Mouse (Mus musculus) adrenal gland, adult 18-20 months (tissue): ENCODE data around the gene Mmaa. TPM values are rescaled to one million over a fixed set of nuclear protein-coding genes. Genes with fewer than 3 reads are reported as not detected.

ENCODE experiments used
- DNase-seq, 2 experiments: peaks; one replicate each; pipeline ENCODE4 v3.0.0; 2021 to 2022; ENCODE audit warnings: low spot score in 2 of 2
- total RNA-seq, 2 experiments: library from RNA; stranded (reverse); gene quantifications; 1 replicate in 1 of 2; 2 replicates in 1 of 2; pipeline ENCODE4 v1.2.3; 2021

Mmaa gene
- total RNA-seq, 2 experiments from 2014 or later, result 34.1 to 41.7 TPM

DNA sequence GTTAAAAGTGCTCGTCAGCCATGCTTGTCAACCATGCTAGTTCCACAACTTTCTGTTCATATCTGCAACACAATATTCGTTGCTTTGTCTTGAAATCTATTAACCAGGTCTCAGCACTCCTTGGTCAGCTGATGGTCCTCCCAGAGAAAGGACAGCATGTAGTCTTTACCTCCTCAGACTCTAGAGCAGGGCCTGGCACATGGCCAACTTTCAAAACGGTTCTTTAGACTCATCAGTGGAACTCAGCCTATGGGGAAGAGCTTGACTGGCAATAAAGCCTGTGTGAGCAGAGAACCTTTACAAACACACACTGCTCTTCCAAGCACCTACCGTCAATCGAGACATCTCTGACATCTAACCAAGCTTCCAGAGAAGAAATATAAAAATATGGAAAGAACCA, 5.1 kb downstream of the Mmaa start:
- DNase-seq, result no peak

DNA sequence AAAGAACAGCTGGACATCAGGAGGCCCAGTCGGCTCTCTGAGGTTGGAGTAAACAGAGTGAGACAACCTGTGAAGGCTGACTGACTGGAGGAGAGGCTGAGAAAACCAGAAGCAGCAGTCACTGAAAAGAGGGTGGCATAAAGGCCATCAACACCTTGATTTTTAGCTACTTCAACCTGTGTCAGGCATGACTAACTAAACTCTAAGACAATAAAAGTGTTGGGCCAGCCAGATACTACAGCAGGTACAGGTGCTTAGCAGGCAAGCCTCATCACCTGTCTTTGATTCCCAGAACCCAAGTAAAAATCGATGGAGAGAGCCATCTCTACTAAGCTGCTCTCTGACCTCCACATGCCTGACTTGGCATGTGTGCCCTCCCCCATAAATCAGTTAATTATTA, 6.1 kb downstream of the Mmaa start:
- no peak for DNase-seq

DNA sequence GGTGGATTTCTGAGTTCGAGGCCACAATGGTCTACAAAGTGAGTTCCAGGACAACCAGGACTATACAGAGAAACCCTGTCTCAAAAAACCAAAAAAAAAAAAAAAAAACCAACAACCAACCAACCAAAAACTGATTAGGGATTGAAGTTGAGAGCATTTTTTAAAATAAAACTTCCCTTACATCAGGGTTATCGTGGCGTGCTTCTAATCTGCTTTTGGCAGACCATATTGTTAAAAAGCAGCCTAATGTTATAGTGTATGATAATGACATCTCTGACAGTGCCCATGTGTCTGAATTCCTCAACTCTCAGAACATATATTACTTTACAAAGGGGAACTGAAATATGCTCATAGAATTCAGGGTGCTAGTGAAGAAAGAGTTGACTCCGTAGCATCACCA, 6.5 kb downstream of the Mmaa start:
- no peak for DNase-seq

DNA sequence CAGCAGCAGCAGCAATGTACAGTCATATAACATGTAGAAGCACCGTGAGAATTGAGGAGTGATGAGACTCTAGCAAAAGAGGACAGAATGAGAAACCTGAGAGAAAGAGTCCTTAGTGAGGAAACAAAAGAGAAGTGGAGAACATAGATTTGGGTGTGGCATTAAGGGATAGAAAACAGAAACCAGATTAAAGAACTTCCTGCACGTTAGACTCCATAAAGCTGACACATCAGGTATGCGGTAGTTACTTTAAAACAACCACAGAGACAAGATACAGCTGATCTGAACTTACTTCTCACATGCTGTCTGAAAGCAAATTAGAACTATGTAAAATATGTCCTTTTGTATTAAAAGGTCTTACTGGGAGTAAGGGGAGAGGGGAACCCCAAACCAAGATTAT, 8.3 kb downstream of the Mmaa start:
- no peak for DNase-seq

DNA sequence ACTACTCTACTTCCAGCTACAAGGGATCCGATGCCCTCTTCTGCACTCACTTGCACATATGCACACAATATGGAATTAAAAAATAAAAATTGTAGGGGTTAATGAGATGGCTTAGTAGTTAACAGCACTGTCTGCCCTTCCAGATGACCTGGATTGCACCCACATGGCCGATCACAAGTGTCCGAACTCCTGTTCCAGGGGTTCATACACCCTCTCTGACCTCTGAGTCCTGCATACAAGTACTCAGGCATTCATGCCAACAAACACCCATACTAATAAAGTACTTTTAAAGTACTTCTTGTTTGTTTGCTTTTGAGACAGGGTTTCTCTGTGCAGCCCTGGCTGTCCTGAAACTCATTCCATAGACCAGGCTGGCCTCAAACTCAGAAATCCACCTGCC, 10.1 kb downstream of the Mmaa start:
- no peak for DNase-seq

DNA sequence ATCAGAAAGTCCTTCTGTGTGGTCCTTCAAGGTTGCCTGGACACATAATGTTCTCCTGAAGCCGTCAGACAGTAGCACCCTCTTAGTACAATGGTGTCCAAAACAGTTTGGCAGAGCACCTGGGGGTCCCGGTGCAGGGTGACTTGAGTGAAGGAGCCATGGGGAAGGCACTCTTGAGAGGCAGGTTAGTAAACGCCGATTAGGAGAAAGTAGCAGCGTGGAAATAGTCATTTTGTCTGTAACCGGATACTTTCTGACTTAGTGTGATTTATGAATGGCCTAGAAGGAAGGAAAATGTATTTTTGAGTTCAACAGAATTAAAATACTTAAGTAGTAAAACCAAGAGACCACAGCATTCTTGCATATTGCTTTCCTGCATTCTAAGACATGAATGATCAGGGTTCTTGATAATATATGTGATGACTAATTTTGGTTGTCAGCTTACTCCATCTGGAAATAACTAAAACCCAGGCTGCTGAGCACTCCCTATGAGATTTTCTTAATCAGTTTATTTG, 13.3 kb downstream of the Mmaa start:
- DNase-seq, result no peak

DNA sequence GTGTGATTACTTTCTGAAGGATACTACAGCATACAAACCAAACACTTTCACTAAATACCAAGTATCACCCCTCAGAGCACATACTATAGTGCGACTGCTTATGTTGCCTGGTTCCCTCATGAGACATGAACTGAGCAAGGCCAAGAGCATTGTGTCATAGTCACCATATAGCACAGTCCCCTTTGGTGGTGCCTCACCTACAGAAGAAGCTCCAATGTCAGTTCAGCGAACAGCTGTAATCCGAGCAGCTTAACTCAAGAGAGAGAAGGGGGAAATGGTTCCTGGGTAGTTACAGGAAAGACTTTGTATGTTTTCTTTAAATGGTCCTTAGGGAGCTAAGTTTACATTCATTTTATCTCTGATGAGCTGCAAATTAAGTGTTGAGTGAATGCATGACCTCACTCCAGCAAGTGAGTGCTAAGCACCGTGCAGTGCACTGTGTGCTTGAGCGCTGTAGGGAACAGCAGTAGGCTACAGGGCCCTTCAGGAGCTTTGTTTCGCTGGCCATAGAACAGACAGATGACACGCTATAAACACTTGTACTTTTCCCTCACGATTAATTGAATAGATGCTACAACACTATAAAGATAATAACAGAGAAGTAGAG, 17.4 kb downstream of the Mmaa start:
- no peak for DNase-seq

DNA sequence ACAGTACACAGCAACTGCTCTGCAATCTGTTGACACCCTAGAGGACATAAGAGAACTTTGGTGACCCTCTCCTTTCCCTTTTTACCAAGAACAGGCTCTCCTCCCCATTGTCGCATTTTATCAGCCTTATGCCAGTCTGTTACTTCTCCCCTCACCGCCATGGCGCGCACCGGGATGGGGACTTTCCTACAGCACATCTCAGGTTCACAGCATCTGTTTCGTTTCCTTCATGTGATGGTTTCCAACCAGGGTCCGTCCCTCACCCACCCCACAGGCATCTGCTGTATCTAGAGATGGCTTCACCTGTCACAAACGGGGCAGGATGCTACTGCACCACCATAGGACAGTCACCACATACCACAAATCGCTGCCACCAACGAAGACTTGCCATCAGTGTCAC, 19.8 kb downstream of the Mmaa start:
- no peak for DNase-seq

DNA sequence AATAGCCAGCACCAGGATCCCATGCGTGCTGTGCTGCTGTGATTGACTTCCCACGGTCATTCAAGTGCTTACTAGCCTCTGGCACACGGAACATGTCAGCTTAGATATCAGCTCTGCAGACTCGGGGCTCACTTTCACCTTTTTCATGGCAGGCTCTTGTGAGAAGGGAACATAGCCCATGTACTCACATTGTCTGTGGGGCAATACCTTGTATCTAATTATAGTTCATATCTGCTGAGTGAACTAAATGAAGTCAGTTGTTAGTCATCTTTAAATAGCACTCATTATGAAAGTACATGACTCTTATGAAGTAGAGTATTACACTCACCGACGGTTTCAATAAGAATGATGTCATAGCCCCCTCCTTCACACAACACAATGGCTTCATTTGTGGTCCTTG, 21.0 kb downstream of the Mmaa start:
- no peak for DNase-seq

DNA sequence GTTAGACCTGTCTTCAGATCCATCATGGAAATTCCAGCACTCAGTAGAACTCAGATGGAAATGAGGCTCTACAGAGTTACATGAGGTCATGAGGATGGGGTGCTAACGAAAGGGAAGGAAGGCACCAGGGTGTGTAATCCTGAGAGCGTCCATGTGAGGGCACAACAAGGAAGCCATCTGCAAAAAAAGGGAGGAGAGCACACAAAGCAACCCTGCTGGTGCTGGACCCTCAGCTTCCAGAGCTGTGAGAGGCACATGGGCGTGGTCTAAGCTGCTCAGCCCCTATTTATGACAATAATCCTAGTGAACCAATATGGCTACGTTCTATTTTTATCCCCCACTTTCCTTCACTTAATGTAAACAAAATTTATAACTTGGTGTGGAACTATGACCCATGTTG, 22.1 kb downstream of the Mmaa start:
- DNase-seq, result no peak

DNA sequence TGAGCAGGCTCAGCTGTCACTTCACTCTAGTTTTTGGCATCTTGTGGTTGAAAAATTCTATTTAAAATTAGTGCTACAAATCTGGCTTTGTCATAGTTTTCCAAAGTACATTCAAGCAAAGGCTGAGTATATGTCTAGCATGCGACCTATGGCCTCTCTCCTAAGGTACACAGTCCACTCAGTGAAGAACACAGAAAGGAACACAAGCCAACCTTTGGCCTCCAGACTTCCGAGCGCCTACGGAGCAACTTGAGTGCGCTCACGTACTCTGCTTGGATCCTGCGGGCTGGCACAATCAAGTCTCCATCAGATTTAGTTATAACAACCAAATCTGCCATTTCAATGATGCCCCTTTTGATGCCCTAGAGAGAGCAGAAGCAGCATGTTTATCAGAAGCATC, 25.8 kb downstream of the Mmaa start:
- no peak for DNase-seq

DNA sequence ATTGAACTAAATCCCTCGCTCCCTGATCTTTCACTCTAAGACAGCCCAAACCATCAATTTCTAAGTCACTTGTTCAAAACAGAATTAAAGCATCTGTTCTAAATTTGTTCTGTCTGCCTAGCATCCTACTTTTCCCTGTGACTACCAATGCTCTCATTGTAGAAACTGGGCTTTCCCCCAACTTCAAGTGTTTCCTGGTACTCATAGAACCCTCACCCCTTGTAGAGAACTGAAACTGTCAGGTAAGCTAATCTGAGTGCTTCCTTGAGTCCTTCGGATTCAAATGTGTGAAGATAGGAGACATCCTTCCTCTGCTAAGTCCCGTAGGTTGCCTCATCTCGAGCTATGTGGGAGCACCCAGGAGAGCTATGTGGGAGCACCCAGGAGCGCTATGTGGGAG, 32.8 kb downstream of the Mmaa start:
- DNase-seq, result no peak

DNA sequence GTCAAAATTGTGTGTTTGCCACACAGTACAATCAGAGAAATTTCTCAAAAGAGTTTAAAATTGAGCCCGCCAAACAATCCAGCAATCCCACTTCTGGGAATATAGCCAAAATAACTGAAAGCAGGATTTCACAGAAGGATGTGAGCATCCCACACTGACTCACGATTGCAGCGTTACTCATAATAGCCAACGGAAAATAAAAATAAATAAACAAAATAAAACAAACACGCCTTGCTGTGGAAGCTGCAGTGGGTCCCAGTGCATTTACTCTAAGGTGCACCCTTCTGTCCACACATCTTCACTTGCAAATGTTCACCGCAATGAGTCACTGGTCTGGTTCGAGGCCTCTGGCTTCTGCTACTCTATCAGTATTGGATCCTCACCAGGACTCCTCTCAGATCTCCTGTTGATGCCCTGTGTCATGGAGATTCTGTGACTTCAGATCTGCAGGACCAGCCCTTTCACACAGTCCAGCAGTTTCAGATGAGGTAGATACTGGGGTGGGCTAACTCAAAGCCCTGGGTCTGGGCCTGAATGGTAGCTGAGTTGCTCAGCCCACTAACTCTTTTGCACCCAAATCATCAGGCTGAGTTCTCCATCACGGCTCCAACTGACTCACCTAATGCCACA, 38.5 kb downstream of the Mmaa start:
- no peak for DNase-seq

DNA sequence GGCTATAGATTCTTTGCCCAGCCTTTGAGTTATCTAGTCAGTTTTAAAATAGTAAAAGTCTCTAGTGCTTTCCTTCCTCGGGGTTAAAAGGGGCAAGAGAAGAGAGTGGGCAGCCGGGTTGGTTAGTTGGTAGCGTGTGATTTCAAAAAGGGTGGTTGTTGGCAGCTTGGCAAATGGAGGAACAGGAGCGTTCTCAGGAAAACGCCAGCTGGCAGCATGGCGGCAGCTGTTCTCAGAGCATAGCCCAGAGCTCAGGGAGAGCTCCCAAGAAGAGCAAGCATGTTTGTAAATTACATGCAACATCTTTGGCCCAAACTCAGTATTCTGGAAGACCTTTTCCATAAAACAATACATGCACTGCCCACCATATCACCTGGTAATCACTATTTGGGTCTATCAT, 41.0 kb downstream of the Mmaa start:
- DNase-seq, result no peak

DNA sequence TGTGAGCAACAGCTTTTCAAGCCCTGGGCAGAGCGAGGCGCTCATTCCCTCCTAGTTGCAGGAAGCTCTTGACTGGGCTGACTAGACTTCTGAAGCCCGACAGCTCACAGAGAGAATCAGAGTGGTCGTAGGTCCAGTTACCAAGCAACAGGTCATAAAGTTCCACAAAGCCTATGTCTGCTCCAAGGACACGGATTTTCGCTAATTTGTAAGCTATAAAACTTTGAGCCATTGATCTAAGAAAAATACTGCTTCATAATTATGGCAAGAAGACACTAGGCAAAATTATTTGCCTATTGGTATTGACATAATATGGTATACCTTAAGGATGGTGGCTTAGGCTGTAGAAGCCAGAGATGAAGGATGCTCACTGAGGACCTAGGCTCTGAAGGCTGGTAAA, 46.3 kb downstream of the Mmaa start, which contains the start of gene 1700011L22Rik:
1700011L22Rik (minus strand) TSS at position 101 of the 400 bp plus-strand sequence.
- DNase-seq, result no peak

DNA sequence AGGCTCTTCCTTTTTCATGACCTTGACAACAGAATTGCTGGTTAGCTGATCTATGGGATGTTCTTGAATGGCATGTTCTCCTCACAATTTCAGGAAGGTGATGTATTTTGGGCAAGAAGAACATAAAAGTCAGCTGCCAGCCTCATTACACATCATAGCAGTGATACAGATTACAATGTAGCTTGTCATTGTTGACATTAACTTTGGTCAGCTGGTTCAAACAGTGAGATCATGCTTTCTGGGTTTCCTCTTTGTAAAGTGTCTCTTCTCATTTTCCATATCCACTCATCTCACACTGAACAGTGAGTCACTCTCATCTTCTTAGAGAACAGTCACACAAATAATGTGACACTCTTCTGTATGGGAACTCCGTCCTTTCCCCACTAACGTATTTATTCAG, 51.3 kb downstream of the Mmaa start:
- DNase-seq, result no peak

DNA sequence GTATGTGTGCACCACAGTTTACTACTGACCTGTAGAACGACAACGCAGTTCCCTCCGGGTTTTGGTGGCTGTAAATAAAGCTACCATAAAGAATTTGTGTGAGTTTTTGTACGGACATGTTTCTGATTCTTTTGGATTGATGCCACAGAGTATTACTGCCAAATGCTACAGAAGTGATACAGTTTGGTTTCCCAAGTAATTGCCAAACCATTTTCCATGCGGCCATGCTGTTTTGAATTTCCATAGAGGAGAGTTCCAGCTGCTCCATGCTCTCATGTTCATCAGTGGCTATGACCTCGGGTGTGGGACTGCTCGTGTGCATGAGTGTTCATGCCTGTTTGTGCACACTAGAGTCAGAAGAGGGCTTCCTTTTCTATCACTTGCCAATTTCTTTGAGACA, 54.7 kb downstream of the Mmaa start:
- no peak for DNase-seq

DNA sequence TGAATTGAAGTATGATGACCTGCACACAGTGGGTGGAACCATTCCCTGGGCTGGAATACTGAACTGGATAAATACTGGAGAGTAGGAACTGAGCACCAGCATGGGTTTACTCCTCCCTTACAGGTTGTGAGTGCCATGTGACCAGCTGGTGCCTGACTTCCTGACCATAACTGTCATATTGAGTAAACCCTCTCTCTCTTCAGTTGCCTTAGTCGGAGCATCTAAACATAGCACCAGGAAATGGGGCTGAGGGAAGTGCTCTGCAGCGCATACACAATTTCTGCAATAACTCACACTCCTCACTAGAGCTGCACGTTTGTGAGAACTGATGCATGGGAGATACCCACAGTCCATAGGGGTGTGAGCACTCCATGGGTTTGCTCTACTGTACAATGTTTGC, 55.4 kb downstream of the Mmaa start:
- DNase-seq, result no peak

DNA sequence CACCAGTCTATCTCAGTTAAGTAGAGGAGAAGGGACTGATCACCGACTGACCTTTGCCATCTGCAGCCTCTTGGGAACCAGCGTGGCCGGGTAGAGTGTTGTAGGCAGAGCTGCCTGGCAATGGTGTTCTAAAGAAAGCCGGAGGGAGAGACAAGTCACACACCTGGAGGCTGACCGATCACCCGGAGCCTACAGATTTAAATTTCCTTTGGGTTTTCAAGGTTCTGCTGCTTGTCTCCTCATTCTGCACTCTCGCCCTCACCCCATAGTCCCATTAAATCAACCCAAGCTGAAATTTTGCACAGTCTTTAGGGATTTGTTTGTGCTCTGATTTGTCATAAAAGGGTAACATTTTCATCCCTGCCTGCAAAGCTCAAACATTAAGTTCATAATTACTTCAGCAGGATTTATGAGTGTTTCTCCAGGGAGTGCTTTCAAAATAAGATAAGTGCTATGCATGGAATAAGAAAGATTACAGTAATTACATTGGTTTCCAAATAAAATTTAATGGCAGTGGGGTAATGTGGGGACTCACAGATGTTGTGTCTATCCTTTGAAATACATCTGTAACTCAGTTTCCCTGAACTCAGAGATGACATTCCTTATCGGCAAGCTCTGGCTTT, 65.4 kb downstream of the Mmaa start:
- DNase-seq, result no peak

DNA sequence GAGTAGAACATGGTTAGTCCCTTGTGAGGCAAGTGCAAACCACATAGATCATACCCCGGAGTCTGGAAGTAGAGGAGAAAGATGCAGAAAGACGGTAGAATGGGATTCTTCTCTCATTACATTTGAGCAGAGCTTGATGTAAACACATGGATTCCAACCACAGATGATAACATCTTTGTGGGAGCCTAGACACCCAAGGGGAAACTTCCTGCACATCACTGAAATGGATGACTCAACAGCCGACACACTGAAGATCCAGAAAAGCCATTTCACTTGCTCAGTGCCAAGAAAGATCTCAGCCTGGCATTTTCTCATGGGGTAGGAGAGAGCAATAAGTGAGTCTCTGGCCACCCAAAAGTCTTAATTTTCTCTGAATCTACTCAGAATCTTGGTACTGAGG, 66.8 kb downstream of the Mmaa start:
- no peak for DNase-seq

DNA sequence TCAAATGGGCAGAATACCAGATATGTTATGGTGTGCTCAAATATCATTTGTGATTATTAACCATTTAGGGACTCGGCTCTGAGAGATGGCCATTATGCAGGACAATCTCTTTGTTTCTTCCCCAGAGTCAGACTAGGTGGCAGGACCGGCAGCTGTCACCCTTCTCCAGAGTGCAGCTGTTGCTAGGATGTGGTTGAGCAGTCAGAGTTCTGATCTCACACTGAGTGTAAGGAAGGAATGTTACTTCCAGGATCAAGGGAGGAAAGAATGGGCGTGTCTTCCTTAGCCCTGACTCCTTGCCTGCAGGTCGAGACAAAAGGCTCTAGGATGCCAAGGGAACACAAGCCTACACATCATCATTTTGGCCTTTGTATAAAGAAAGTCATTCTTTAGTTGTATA, 67.5 kb downstream of the Mmaa start:
- DNase-seq, result no peak

DNA sequence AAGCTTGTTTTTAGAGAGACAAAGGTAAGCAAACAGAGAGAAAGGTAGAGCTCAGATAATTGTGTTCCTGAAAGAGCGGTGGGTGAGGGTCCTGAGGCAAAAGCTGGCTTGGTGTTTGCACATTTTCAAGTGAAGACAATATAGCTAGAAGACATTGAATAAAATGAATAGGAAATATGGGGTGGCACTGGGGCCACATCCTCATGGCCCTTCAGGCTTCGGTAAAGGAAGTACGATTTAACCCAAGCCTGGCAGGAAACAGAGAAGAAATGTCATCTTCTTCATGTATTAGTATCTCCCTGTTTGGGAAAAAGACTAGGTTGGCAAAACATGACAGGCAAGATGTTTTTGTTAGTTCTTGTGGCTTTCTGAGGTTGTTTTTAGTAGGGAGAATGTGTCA, 68.7 kb downstream of the Mmaa start:
- no peak for DNase-seq

DNA sequence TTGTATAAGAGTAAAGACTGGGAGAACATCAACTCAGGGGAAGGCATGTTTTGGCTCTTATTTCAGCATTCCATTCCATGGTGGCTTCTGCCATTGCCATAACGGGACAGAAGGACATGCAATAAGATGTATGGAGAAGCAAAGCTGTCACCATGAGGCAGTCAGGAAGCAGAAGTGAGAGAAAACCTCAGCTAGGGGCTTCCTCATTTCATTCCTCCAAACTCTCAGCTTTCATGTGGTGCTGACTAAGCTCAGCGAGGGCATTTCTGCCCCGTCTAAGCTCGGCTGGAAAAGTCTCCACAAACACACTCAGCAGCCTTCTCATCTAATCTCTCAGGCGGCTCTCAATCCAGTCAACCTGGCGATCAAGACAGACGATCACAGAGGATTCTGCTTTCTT, 69.2 kb downstream of the Mmaa start:
- DNase-seq, result no peak
